Mouse (Mus musculus): ENCODE results near the gene Lst1. TPM values are rescaled to one million over a fixed set of nuclear protein-coding genes. Genes with fewer than 3 reads are reported as not detected.

Lst1 gene
- polyA plus RNA-seq, 2 experiments, result 25.6 to 37.7 TPM

DNA sequence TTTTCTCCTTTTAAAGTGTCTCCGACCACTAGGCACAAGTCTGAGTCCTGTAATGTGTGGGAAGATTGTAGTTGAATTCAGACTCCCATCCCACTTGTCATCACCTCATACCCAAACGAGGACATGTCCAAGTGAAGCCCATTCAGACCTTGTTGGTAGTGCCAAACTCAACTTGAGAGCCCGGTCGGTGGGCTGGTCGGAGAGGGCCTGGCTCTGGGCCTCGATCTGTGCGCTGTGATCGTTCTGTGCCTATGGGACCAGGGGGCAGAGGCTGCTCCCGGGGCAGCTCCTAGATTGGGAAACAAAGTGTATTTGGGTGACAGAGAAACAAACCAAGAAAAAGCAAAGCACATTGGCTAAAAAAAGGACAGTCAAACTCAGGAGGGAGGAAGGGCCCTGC lies 35.2 kb downstream of the Lst1 start:
- H3K4me3 ChIP-seq (ENCODE audit: insufficient read depth in 1 of 2, low read depth in 2 of 2, low read length in 2 of 2), result no peak overlapping the region
- no peak for DNase-seq (ENCODE audit: low read depth in 3 of 3, low spot score in 3 of 3)
- no peaks in the 10 kb centered on the region for H3K4me1 ChIP-seq (replicated peaks; ENCODE audit: control insufficient read depth in 2 of 2, insufficient read depth in 2 of 2, low read length in 1 of 2)
- H3K4me2 ChIP-seq (ENCODE audit: low read depth), result no peak overlapping the region
- H3K9me3 ChIP-seq (ENCODE audit: control insufficient read depth, low read length), result no peaks in the 10 kb centered on the region
- no peak overlapping the region for H3K9ac ChIP-seq (replicated peaks)
- H3K27me3 ChIP-seq (ENCODE audit: control insufficient read depth, insufficient read depth, low read length), result no peaks in the 10 kb centered on the region
- ATAC-seq (ENCODE audit: insufficient read depth), result no peak
- H3K36me3 ChIP-seq (replicated peaks; ENCODE audit: control insufficient read depth, insufficient read depth, low read depth), result peaks cover 92% of the 10 kb centered on the region
- H3K27ac ChIP-seq, result no peak overlapping the region
- 90% methylated on average over 9 of the region's 9 CpGs for WGBS (ENCODE audit: insufficient replicate concordance)
- no peak for TF ChIP-seq CTCF (IDR thresholded peaks at IDR 0.05; ENCODE audit: low read depth)
- no peak for TF ChIP-seq EP300 (IDR thresholded peaks at IDR 0.05; ENCODE audit: low read depth)

DNA sequence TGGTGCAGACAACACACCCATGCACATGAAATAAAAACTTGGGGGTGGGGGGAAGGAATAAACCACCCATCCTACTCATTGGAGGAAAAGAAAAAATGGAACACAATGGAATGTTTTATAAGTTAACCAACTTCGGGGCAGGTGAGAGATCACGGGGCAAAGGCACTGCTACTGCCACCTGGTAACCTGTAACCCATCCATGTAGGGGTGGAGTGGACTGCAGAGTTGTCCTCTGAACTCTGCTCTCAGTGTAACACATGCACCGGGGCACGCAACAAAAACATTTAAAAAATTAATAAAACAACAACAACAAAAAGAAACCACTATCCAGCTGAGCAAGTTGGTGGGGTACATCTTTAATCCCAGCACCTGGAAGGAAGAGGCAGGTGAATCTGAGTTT lies 36.1 kb downstream of the Lst1 start:
- Histone ChIP-seq H3K4me3 (ENCODE audit: insufficient read depth in 1 of 2, low read depth in 2 of 2, low read length in 2 of 2) (no peak overlapping the region), H3K36me3 (replicated peaks; ENCODE audit: control insufficient read depth, insufficient read depth, low read depth) (peaks cover 84% of the 10 kb centered on the region), H3K27ac (no peak overlapping the region), H3K9me3 (ENCODE audit: control insufficient read depth, low read length) (no peaks in the 10 kb centered on the region), H3K27me3 (ENCODE audit: control insufficient read depth, insufficient read depth, low read length) (no peaks in the 10 kb centered on the region), H3K9ac (replicated peaks) (no peak overlapping the region), H3K4me2 (ENCODE audit: low read depth) (no peak overlapping the region), H3K4me1 (replicated peaks; ENCODE audit: control insufficient read depth in 2 of 2, insufficient read depth in 2 of 2, low read length in 1 of 2) (no peaks in the 10 kb centered on the region)
- ATAC-seq (ENCODE audit: insufficient read depth), result no peak
- DNase-seq (ENCODE audit: low read depth in 3 of 3, low spot score in 3 of 3), result no peak
- TF ChIP-seq EP300 (IDR thresholded peaks at IDR 0.05; ENCODE audit: low read depth) (no peak), CTCF (IDR thresholded peaks at IDR 0.05; ENCODE audit: low read depth) (no peak)
- 89% methylated on average over 4 of the region's 4 CpGs for WGBS (ENCODE audit: insufficient replicate concordance)

DNA sequence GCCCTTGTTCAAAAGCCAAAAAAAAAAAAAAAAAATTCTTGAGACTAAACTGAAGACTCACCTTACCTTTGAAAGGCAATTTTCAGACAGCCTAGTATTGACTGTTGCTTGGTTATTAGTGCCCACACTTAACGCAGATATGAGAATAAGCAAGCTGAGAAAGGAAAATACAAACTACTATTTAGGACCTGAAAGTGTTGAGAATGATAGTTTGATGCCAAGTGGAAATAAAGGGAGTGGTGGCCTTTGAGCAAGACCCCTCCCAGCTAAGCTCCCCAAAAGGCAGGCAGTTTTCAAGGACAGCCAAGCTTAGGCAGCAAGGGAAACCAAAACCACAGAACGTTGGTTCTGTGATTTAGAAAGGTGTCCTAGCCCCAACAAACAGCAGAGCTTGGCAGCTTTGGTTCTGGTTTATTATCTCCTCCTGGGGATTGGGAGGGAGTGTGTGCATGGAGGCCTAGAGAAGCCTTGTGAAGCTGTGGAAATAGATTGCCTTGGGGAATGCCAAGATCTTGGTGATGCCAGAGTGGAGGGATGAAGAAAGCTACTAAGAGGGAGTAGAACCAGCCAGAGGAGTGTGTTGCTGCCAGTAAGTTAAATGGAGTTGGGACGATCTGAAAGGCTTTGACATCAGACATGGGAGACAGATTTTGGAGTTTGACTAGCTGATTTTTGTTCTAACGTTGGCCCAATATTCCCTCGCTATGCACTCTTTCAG lies 40.2 kb downstream of the Lst1 start:
- DNase-seq (ENCODE audit: low read depth in 3 of 3, low spot score in 3 of 3), result no peak
- H3K9me3 ChIP-seq (ENCODE audit: control insufficient read depth, low read length), result no peaks in the 10 kb centered on the region
- H3K9ac ChIP-seq (replicated peaks), result no peak overlapping the region
- no peaks in the 10 kb centered on the region for H3K4me1 ChIP-seq (replicated peaks; ENCODE audit: control insufficient read depth in 2 of 2, insufficient read depth in 2 of 2, low read length in 1 of 2)
- no peak overlapping the region for H3K27ac ChIP-seq
- ATAC-seq (ENCODE audit: insufficient read depth), result no peak
- TF ChIP-seq CTCF (IDR thresholded peaks at IDR 0.05; ENCODE audit: low read depth), result no peak
- TF ChIP-seq EP300 (IDR thresholded peaks at IDR 0.05; ENCODE audit: low read depth), result no peak
- H3K4me3 ChIP-seq (ENCODE audit: insufficient read depth in 1 of 2, low read depth in 2 of 2, low read length in 2 of 2), result no peak overlapping the region
- WGBS (ENCODE audit: insufficient replicate concordance), result 66% methylated on average over 5 of the region's 5 CpGs
- no peaks in the 10 kb centered on the region for H3K27me3 ChIP-seq (ENCODE audit: control insufficient read depth, insufficient read depth, low read length)
- H3K36me3 ChIP-seq (replicated peaks; ENCODE audit: control insufficient read depth, insufficient read depth, low read depth), result peaks cover 82% of the 10 kb centered on the region
- no peak overlapping the region for H3K4me2 ChIP-seq (ENCODE audit: low read depth)

GRCm38 (mm10) chr17:35147348-35147747 lies 40.9 kb downstream of the Lst1 start:
- Histone ChIP-seq H3K9me3 (ENCODE audit: control insufficient read depth, low read length) (no peaks in the 10 kb centered on the region), H3K36me3 (replicated peaks; ENCODE audit: control insufficient read depth, insufficient read depth, low read depth) (peaks cover 82% of the 10 kb centered on the region), H3K4me1 (replicated peaks; ENCODE audit: control insufficient read depth in 2 of 2, insufficient read depth in 2 of 2, low read length in 1 of 2) (no peaks in the 10 kb centered on the region), H3K27ac (no peak overlapping the region), H3K4me3 (ENCODE audit: insufficient read depth in 1 of 2, low read depth in 2 of 2, low read length in 2 of 2) (no peak overlapping the region), H3K27me3 (ENCODE audit: control insufficient read depth, insufficient read depth, low read length) (no peaks in the 10 kb centered on the region), H3K4me2 (ENCODE audit: low read depth) (no peak overlapping the region), H3K9ac (replicated peaks) (no peak overlapping the region)
- WGBS (ENCODE audit: insufficient replicate concordance), result 67% methylated on average over 3 of the region's 3 CpGs
- no peak for TF ChIP-seq EP300 (IDR thresholded peaks at IDR 0.05; ENCODE audit: low read depth)
- no peak for TF ChIP-seq CTCF (IDR thresholded peaks at IDR 0.05; ENCODE audit: low read depth)
- DNase-seq (ENCODE audit: low read depth in 3 of 3, low spot score in 3 of 3) (no peak), ATAC-seq (ENCODE audit: insufficient read depth) (no peak)

DNA sequence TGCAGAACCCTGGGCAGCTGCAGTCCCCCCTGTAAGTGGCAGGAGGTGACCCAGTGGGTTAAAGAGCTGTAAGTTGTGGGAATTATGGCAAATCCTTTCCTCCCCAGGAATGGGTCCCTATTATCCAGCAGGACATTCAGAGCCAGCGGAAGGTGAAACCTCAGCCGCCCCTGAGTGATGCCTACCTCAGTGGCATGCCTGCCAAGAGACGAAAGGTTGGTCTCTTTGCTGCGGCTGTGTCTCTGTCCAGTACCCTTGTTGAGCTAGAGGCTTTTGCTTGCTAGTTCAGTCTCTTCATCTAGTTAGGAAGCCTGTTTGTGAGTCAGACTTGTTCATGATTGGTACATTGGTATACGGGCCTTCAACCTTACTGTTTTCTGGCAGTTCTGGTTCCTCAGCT lies 42.1 kb downstream of the Lst1 start:
- H3K27me3 ChIP-seq (ENCODE audit: control insufficient read depth, insufficient read depth, low read length), result no peaks in the 10 kb centered on the region
- H3K36me3 ChIP-seq (replicated peaks; ENCODE audit: control insufficient read depth, insufficient read depth, low read depth), result peaks cover 82% of the 10 kb centered on the region
- no peak overlapping the region for H3K9ac ChIP-seq (replicated peaks)
- no peak for ATAC-seq (ENCODE audit: insufficient read depth)
- WGBS (ENCODE audit: insufficient replicate concordance), result 78% methylated on average over 5 of the region's 5 CpGs
- no peaks in the 10 kb centered on the region for H3K9me3 ChIP-seq (ENCODE audit: control insufficient read depth, low read length)
- H3K27ac ChIP-seq, result no peak overlapping the region
- no peak for DNase-seq (ENCODE audit: low read depth in 3 of 3, low spot score in 3 of 3)
- no peaks in the 10 kb centered on the region for H3K4me1 ChIP-seq (replicated peaks; ENCODE audit: control insufficient read depth in 2 of 2, insufficient read depth in 2 of 2, low read length in 1 of 2)
- TF ChIP-seq CTCF (IDR thresholded peaks at IDR 0.05; ENCODE audit: low read depth) (no peak), EP300 (IDR thresholded peaks at IDR 0.05; ENCODE audit: low read depth) (no peak)
- no peak overlapping the region for H3K4me3 ChIP-seq (ENCODE audit: insufficient read depth in 1 of 2, low read depth in 2 of 2, low read length in 2 of 2)
- no peak overlapping the region for H3K4me2 ChIP-seq (ENCODE audit: low read depth)

Measured in liver, embryonic 14.5 days (tissue).